Mouse (Mus musculus) megakaryocyte-erythroid progenitor cell, adult 5-6 weeks (primary cell): ENCODE measurements around the gene Rassf3. TPM values are rescaled to one million over a fixed set of nuclear protein-coding genes. Genes with fewer than 3 reads are reported as not detected.

Experiments used
- ATAC-seq: replicated peaks from 2 replicates; pipeline ENCODE4 v1.8.0; 2016; ENCODE audit warnings: mild to moderate bottlenecking, inconsistent platforms; ENCODE audit not compliant: severe bottlenecking, poor library complexity, low FRiP score, low TSS enrichment
- total RNA-seq, 2 experiments: library from RNA; stranded (forward) in 1 of 2; stranded (reverse) in 1 of 2; fragments of 200-1000, 215-1000 nt in 1 of 2; fragments of >200 nt in 1 of 2; fragmentation: Nextera tagmentation in 1 of 2; gene quantifications; 2 replicates each; pipeline ENCODE4 v1.2.3; 2014 to 2017

Gene Rassf3
- total RNA-seq, 2 experiments from 2014 or later, result 9.7 to 13.4 TPM

GRCm38 (mm10) chr10:121468261-121468660, 7.9 kb downstream of the Rassf3 start:
- ATAC-seq, result no peak

- no peak for ATAC-seq
Measured at GRCm38 (mm10) chr10:121467792-121468191, 8.4 kb downstream of the Rassf3 start.

GRCm38 (mm10) chr10:121467016-121467415, 9.1 kb downstream of the Rassf3 start:
- ATAC-seq, result no peak

DNA sequence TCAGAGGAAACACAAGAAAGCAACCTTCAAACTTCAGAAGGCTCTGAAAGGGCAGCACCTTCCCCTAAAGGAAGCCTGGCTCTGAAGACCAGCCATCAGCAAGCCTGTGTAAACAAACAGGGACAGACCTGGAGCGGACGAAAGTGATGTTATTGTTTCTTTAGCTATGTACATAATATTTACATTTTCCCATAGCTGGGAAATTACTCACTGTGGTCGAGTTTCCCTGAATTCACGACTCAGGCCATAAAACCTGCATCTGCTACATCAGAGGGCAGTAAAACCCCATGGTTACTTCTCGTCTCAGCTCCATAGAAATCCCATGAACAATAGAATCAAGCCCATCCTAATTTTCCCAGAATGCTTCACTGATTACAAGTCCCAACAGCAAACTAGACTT, 11.1 kb downstream of the Rassf3 start:
- no peak for ATAC-seq

GRCm38 (mm10) chr10:121462162-121462881, 13.8 kb downstream of the Rassf3 start:
- ATAC-seq, result no peak

DNA sequence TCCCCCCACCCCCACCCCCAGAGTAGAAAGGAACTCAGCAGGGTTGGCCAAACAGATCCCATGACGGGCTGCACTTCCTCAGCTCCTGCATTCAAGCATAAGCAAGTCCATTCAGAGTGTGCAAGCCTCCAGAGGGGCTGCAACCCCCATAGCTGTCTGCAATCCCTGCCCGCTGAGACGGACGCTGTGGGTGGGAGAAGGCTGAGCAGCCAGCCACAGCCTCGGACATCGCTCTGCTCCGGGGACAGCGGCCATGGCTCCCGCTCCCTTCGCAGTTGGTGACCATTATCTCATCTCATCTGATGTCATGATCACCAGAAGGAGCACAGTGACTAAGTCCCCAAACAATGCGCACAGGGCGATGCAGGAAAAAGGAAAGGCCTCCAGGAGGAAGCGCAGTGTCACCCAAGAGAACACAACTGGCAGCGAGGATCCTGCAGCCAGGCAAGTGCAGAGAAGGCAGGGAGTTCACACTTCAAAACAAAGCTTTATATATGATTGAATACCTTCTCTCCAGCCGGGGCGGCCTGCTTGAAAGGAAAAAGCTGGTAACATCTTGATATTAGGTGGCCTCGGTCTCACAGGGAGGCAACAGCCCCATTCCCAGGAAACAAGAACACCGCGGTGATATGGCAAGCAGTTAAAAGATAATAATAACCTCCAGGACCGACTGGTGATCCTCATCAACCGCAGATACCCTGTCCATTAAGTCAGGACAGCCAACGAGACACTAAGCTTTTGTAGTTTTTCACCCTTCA, 14.6 kb downstream of the Rassf3 start:
- 0 out of 2 replicates have a peak, but pooled peaks have one; percentile 17 for ATAC-seq

DNA sequence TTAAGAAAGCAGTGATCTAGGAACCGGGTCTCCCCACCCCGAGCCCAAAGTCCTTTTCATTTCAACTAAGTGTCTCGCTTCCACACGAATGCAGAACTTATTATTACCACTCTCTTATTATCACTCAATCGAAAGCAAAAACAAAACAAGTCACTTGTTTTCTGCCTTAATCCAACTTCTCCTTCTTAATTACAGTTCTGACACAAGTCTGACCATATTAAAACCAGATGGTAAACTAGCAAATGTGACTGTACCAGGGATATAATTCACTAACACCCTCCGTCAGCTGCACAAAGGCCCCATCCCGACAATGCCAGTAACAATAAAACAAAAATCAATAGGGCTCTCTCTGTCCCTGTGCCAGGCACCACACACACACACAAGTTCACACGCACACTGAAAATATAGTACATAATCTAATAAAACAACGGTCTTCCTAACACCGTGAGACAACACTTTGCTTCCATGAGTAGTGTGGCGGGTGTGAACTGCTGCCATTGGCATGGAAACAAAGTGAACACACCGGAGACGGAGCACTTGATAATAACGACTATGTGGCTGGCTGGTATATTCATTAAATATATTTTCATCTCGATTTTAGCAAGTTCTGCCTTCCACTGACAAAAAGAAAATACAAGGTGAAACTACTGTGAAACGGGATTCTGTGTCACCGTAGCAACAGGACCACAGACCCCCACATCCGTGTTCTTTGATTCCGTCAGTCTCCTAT, 16.9 kb downstream of the Rassf3 start:
- no peak for ATAC-seq

GRCm38 (mm10) chr10:121458408-121458807, 17.7 kb downstream of the Rassf3 start:
- ATAC-seq, result no peak

GRCm38 (mm10) chr10:121457381-121457780, 18.8 kb downstream of the Rassf3 start:
- no peak for ATAC-seq

- no peak for ATAC-seq
Measured at GRCm38 (mm10) chr10:121455517-121455916, 20.6 kb downstream of the Rassf3 start.

- ATAC-seq, result 0 out of 2 replicates have a peak, but pooled peaks have one; percentile 49
Measured at GRCm38 (mm10) chr10:121454708-121455475, 21.3 kb downstream of the Rassf3 start.

DNA sequence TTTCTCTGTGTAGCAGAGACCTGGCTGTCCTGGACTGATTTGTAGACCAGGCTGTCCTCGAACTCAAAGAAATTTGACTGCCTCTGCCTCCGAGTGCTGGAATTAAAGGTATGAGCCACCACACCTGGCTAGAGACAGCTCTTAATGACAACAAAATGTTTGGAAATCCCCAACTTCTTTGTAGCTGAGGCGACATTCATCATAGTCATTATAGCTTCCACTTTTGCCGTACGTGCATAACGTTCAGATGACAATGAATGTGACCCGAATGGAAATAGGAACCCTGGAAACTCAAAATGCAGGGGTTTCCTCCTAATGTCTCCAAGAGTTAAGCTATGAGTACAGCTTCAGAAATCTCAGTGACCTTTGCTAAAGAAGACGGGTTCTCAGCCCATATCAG, 22.1 kb downstream of the Rassf3 start:
- no peak for ATAC-seq

GRCm38 (mm10) chr10:121445808-121446207, 30.3 kb downstream of the Rassf3 start:
- no peak for ATAC-seq

GRCm38 (mm10) chr10:121444198-121444597, 31.9 kb downstream of the Rassf3 start:
- no peak for ATAC-seq

DNA sequence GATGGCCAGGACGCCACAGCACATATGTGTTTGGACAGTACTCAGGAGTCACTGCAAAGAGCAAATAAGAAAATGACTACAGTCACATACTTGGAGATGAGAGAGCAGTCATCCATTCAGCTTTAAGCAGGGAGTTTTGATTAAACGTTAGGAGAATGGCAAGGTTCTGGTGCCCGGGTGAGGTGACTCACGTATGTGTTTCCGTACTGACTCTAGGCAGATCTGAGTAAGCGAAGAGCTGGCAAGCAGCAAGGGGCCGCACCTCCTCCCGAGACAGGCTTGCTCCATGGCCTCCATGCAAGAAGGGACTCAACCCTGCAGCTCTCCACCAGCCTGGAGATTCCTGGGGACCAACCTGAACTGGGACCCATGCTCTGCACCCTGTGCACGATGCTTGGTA, 32.4 kb downstream of the Rassf3 start:
- ATAC-seq, result no peak

DNA sequence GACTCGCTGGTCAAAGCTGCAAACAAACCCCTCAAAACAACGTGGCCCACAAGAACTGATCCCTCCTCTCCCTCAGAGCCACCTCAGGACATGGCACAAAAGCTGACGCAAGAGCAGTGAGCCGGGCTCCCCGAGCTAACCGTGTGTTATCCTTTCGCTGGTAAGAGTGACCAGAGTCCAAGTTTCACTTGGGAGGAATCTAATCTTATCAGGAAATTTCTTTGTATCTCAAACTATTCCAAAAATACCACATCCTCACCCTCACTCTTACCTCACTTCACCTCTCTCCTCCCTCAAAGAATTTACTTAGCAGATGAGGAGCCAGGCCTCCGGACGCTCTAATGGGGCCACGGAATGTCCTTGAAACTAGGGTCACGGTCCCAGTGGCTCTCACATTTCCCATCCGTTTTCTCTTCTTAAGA, 36.8 kb downstream of the Rassf3 start:
- no peak for ATAC-seq

GRCm38 (mm10) chr10:121438109-121438508, 38.0 kb downstream of the Rassf3 start:
- no peak for ATAC-seq

- ATAC-seq, result no peak
Measured at GRCm38 (mm10) chr10:121436693-121437092, 39.5 kb downstream of the Rassf3 start.

GRCm38 (mm10) chr10:121436258-121436645, 39.9 kb downstream of the Rassf3 start:
- no peak for ATAC-seq
